Mouse (Mus musculus) CH12.LX (cell line): ENCODE data around the gene Gm12166. TPM values are rescaled to one million over a fixed set of nuclear protein-coding genes. Genes with fewer than 3 reads are reported as not detected.

Source experiments
- DNase-seq: peaks from one replicate; pipeline ENCODE4 v3.0.0-alpha.2; 2013; ENCODE audit errors: extremely low read depth
- H3K27ac ChIP-seq: 2 replicates; pipeline ENCODE4 v1.5.1; 2012; ENCODE audit warnings: low read depth, mild to moderate bottlenecking, control low read depth, moderate library complexity; ENCODE audit not compliant: insufficient read depth
- H3K27me3 ChIP-seq: replicated peaks from 2 replicates; pipeline ENCODE3; 2012; ENCODE audit warnings: inconsistent platforms
- H3K36me3 ChIP-seq, 2 experiments: replicated peaks in 1 of 2; 2 replicates each; pipeline versions ENCODE3 to v1.6.1; 2012; ENCODE audit warnings: inconsistent platforms in 1 of 2, low read length in 1 of 2, mild to moderate bottlenecking in 1 of 2, mixed read lengths in 1 of 2, moderate library complexity in 1 of 2; ENCODE audit not compliant: control insufficient read depth in 1 of 2, insufficient read depth in 1 of 2
- H3K4me1 ChIP-seq, 2 experiments: 2 replicates each; pipeline ENCODE4 v1.6.1; 2012; ENCODE audit warnings: inconsistent platforms in 1 of 2, moderate library complexity in 1 of 2; ENCODE audit not compliant: insufficient read depth in 2 of 2, control insufficient read depth in 1 of 2
- H3K4me2 ChIP-seq: 2 replicates; pipeline ENCODE4 v1.6.1; 2012; ENCODE audit warnings: low read depth, mild to moderate bottlenecking, control low read depth; ENCODE audit not compliant: poor library complexity, insufficient read depth, severe bottlenecking
- H3K4me3 ChIP-seq, 3 experiments: fragments of 150-350 bp in 1 of 3; sonication (generic) in 1 of 3; replicated peaks in 1 of 3; 2 replicates each; pipeline versions ENCODE3 to v1.5.1; 2011 to 2012; ENCODE audit warnings: low read depth in 2 of 3, low read length in 2 of 3, mild to moderate bottlenecking in 2 of 3, moderate library complexity in 2 of 3, control low read depth in 1 of 3, improper control_type of control experiment in 1 of 3, inconsistent platforms in 1 of 3, mixed read lengths in 1 of 3; ENCODE audit not compliant: poor library complexity in 1 of 3
- H3K79me2 ChIP-seq: replicated peaks from 2 replicates; pipeline ENCODE4 v1.6.1; 2012; ENCODE audit warnings: mild to moderate bottlenecking, moderate library complexity; ENCODE audit not compliant: control insufficient read depth, poor library complexity, insufficient read depth, severe bottlenecking; ENCODE audit errors: extremely low read depth
- H3K9ac ChIP-seq: 2 replicates; pipeline ENCODE4 v1.6.1; 2012; ENCODE audit warnings: low read depth, mild to moderate bottlenecking, control low read depth, moderate library complexity; ENCODE audit not compliant: insufficient read depth
- H3K9me3 ChIP-seq: replicated peaks from 2 replicates; pipeline ENCODE3; 2012; ENCODE audit warnings: low read length, inconsistent platforms, mixed read lengths
- BHLHE40 ChIP-seq: IDR thresholded peaks from 2 replicates; pipeline ENCODE4 v1.6.1; 2011; ENCODE audit warnings: mild to moderate bottlenecking, low read depth, low read length, improper control_type of control experiment
- CHD1 ChIP-seq: IDR thresholded peaks from 2 replicates; pipeline ENCODE4 v1.6.1; 2012; ENCODE audit warnings: low read depth, low read length, improper control_type of control experiment, inconsistent platforms
- CHD2 ChIP-seq: IDR thresholded peaks from 2 replicates; pipeline ENCODE4 v1.6.1; 2011; ENCODE audit warnings: low read length, improper control_type of control experiment
- E2F4 ChIP-seq: IDR thresholded peaks from 2 replicates; pipeline ENCODE4 v1.6.1; 2011; ENCODE audit warnings: low read depth, low read length, improper control_type of control experiment; ENCODE audit not compliant: insufficient replicate concordance
- ETS1 ChIP-seq: conservative IDR thresholded peaks from 2 replicates; pipeline ENCODE4 v1.6.1; 2012; ENCODE audit warnings: low read depth, mild to moderate bottlenecking, inconsistent platforms, low read length, improper control_type of control experiment, moderate library complexity
- GABPA ChIP-seq: IDR thresholded peaks from 2 replicates; pipeline ENCODE4 v1.6.1; 2012; ENCODE audit warnings: low read depth, low read length, improper control_type of control experiment, inconsistent platforms; ENCODE audit not compliant: insufficient replicate concordance
- IRF4 ChIP-seq: IDR thresholded peaks from 2 replicates; pipeline ENCODE4 v1.6.1; 2014; ENCODE audit warnings: low read depth, mild to moderate bottlenecking, inconsistent platforms, low read length, improper control_type of control experiment
- MAX ChIP-seq: IDR thresholded peaks from 2 replicates; pipeline ENCODE4 v1.6.1; 2011; ENCODE audit warnings: low read length, improper control_type of control experiment
- MXI1 ChIP-seq: IDR thresholded peaks from 2 replicates; pipeline ENCODE4 v1.6.1; 2011; ENCODE audit warnings: mild to moderate bottlenecking, low read depth, low read length, improper control_type of control experiment
- MYC ChIP-seq: IDR thresholded peaks from 2 replicates; pipeline ENCODE4 v1.6.1; 2011; ENCODE audit warnings: low read depth, mild to moderate bottlenecking, improper control_type of control experiment, low read length
- NRF1 ChIP-seq: IDR thresholded peaks from 2 replicates; pipeline ENCODE4 v1.6.1; 2014; ENCODE audit warnings: low read depth, mild to moderate bottlenecking, inconsistent platforms, low read length, improper control_type of control experiment, moderate library complexity
- PAX5 ChIP-seq: IDR thresholded peaks from 2 replicates; pipeline ENCODE4 v1.6.1; 2012; ENCODE audit warnings: low read length, inconsistent platforms, mixed read lengths
- POLR2AphosphoS2 ChIP-seq: IDR thresholded peaks from 2 replicates; pipeline ENCODE4 v1.6.1; 2011; ENCODE audit warnings: low read depth, low read length, improper control_type of control experiment
- RAD21 ChIP-seq: IDR thresholded peaks from 2 replicates; pipeline ENCODE4 v1.6.1; 2011; ENCODE audit warnings: low read depth, mild to moderate bottlenecking, low read length, improper control_type of control experiment, moderate library complexity
- TBP ChIP-seq: conservative IDR thresholded peaks from 2 replicates; pipeline ENCODE4 v1.6.1; 2011; ENCODE audit warnings: low read depth, low read length, improper control_type of control experiment
- UBTF ChIP-seq: IDR thresholded peaks from 2 replicates; pipeline ENCODE4 v1.6.1; 2012; ENCODE audit warnings: low read depth, mild to moderate bottlenecking, inconsistent platforms, low read length, improper control_type of control experiment, moderate library complexity
- USF2 ChIP-seq: conservative IDR thresholded peaks from 2 replicates; pipeline ENCODE4 v1.6.1; 2011; ENCODE audit warnings: low read depth, low read length, improper control_type of control experiment
- dilution Hi-C: fragments of 300-500 bp; cut with MboI; formaldehyde crosslinking; loops from 2 replicates; pipeline ENCODE4 v1.14.3; 2020; ENCODE audit warnings: low sequenced_read_pairs; ENCODE audit not compliant: extremely low pct_unique_long_range_greater_than_20kb, extremely low pct_ligation_motif_present
- in situ Hi-C: fragments of 300-500 bp; cut with MboI; formaldehyde crosslinking; loops from 3 replicates; pipeline ENCODE4 v1.14.3; 2019; ENCODE audit warnings: low sequenced_read_pairs, low pct_ligation_motif_present, low pct_unique_long_range_greater_than_20kb, mixed read lengths
- polyA plus RNA-seq: library from polyadenylated mRNA; unstranded; fragments of >175 nt; gene quantifications from 2 replicates; pipeline ENCODE4 v1.2.1, GENCODE M21; 2012; ENCODE audit warnings: low read depth; ENCODE audit not compliant: insufficient read length
- total RNA-seq, 2 experiments: library from RNA; depleted of rRNA; stranded (reverse); fragments of 300-350 nt in 1 of 2; fragments of >200 nt in 1 of 2; gene quantifications; 2 replicates each; pipeline ENCODE4 v1.2.3; 2012 to 2014

The Gm12166 gene
- total and polyA plus RNA-seq, 3 experiments: 2.3 to 19.0 (median 2.9) TPM

- H3K27ac ChIP-seq: no peak overlapping the region
- no peaks in the 10 kb centered on the region for H3K79me2 ChIP-seq
- TF ChIP-seq ETS1: no peak
- no peak for TF ChIP-seq TBP
- in situ Hi-C loops (no loop called here), dilution Hi-C loops (no loop called here)
- no peak for DNase-seq
- no peak overlapping the region for H3K4me3 ChIP-seq
- no peak overlapping the region for H3K9ac ChIP-seq
- H3K4me1 ChIP-seq: no peaks in the 10 kb centered on the region
- peaks cover 7% of the 10 kb centered on the region for H3K9me3 ChIP-seq
- H3K27me3 ChIP-seq: no peaks in the 10 kb centered on the region
- H3K4me2 ChIP-seq: no peak overlapping the region
- no peaks in the 10 kb centered on the region for H3K36me3 ChIP-seq
Observed at GRCm38 (mm10) chr11:46044781-46045180, 7.3 kb downstream of the Gm12166 start.

GRCm38 (mm10) chr11:46041607-46042267 is 10.4 kb downstream of the Gm12166 start:
- Histone ChIP-seq H3K27ac (no peak overlapping the region), H3K9me3 (peaks cover 7% of the 10 kb centered on the region), H3K79me2 (no peaks in the 10 kb centered on the region), H3K27me3 (no peaks in the 10 kb centered on the region), H3K4me2 (no peak overlapping the region), H3K4me3 (no peak overlapping the region), H3K9ac (no peak overlapping the region), H3K36me3 (no peaks in the 10 kb centered on the region), H3K4me1 (no peaks in the 10 kb centered on the region)
- in situ Hi-C loops: no loop called here
- TF ChIP-seq E2F4: no peak
- no peak for TF ChIP-seq MYC
- no peak for TF ChIP-seq RAD21
- no peak for TF ChIP-seq CHD1
- no peak for TF ChIP-seq UBTF
- TF ChIP-seq BHLHE40: no peak
- TF ChIP-seq CHD2: no peak
- no peak for TF ChIP-seq MAX
- TF ChIP-seq GABPA: no peak
- no peak for TF ChIP-seq POLR2AphosphoS2
- TF ChIP-seq MXI1: no peak
- no peak for TF ChIP-seq PAX5
- TF ChIP-seq NRF1: no peak
- TF ChIP-seq USF2: no peak
- TF ChIP-seq ETS1: no peak
- TF ChIP-seq IRF4: no peak
- no peak for DNase-seq
- dilution Hi-C loops: no loop called here
